13 mouse cellular contexts compared by ENCODE assay signal in the genomic region with DNA sequence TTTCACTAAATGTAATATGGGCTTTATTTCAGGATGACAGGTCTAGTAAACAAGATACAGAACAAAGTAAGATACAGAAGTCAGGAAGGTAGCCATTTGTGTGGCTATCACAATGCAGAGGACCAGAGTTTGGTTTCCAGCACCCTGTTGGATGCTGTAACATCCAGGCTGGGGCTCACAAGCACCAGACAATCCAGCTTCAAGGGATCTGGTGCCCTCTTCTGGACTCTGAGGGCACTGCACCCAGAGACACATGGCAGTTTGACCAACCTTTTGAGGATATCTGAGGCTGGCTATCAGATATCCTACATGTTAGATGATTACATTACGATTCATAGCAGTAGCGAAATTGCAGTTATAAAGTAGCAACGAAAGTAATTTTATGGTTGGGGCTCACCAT. TPM values are rescaled to one million over a fixed set of nuclear protein-coding genes. Genes with fewer than 3 reads are reported as not detected.
A peak's percentile ranks its signal among the peaks of the same experiment; 100 is the strongest.
DNase-seq lines count a peak whose midpoint lies in the region; ATAC-seq and TF ChIP-seq lines count a peak whose summit lies in the region.
"Had no signal": no experiment of that assay in that cellular context is flagged by ENCODE, and none has a peak within 500 bp of the region (broad histone marks: within the 10 kb centered on the region; RNA-seq: fewer than 3 reads in every experiment).

No protein-coding gene starts in this region.

- H3K4me1 ChIP-seq in midbrain, postnatal 0 days (ENCODE audit: insufficient read depth, low read length), result no peaks in the 10 kb centered on the region
- H3K4me1 ChIP-seq in midbrain, embryonic 15.5 days, result no peaks in the 10 kb centered on the region
- H3K4me1 ChIP-seq: kidney, embryonic 15.5 days; neural tube, embryonic 13.5 days had no signal

- H3K9me3 ChIP-seq in midbrain, postnatal 0 days (ENCODE audit: low read length), result peaks cover 6% of the 10 kb centered on the region; the same call in 1 of the 2 replicates
- no peaks in the 10 kb centered on the region for H3K9me3 ChIP-seq in midbrain, embryonic 15.5 days
- H3K9me3 ChIP-seq: kidney, embryonic 15.5 days; neural tube, embryonic 13.5 days had no signal

- H3K9ac ChIP-seq in midbrain, postnatal 0 days (replicated peaks; ENCODE audit: low read length, poor library complexity, severe bottlenecking), result no peak overlapping the region
- no peak overlapping the region for H3K9ac ChIP-seq in midbrain, embryonic 15.5 days
- H3K9ac ChIP-seq: kidney, embryonic 15.5 days; neural tube, embryonic 13.5 days had no signal

- no peak for ATAC-seq in midbrain, postnatal 0 days (ENCODE audit: low FRiP score)
- no peak for ATAC-seq in midbrain, embryonic 15.5 days (replicated peaks)

- H3K27me3 ChIP-seq in midbrain, postnatal 0 days (ENCODE audit: insufficient read depth, low read length), result no peaks in the 10 kb centered on the region
- H3K27me3 ChIP-seq in midbrain, embryonic 15.5 days (replicated peaks), result no peaks in the 10 kb centered on the region
- H3K27me3 ChIP-seq: kidney, embryonic 15.5 days; neural tube, embryonic 13.5 days had no signal

- no peak overlapping the region for H3K27ac ChIP-seq in gastrocnemius, adult 2 months
- no peak overlapping the region for H3K27ac ChIP-seq in midbrain, postnatal 0 days (ENCODE audit: low read depth, low read length)
- H3K27ac ChIP-seq in midbrain, embryonic 15.5 days, result no peak overlapping the region
- H3K27ac ChIP-seq: kidney, embryonic 15.5 days; macrophage; neural tube, embryonic 13.5 days had no signal

- peak; percentile 40; the same call in 1 of the 2 replicates for TF ChIP-seq CTCF in gastrocnemius, adult 2 months (IDR thresholded peaks at IDR 0.05)
- TF ChIP-seq CTCF in midbrain, postnatal 0 days (IDR thresholded peaks at IDR 0.05), result peak; percentile 38

- DNase-seq in gastrocnemius, adult 2 months, result no peak
- DNase-seq in gastrocnemius, postnatal 4 days (ENCODE audit: low spot score in 2 of 2), result no peak
- no peak for DNase-seq in midbrain, postnatal 0 days (ENCODE audit: low spot score)
- DNase-seq in R1 (ENCODE audit: low read depth, low spot score) (peak; percentile 66), MN1 (ENCODE audit: low spot score) (no peak)
- peak; percentile 54 for DNase-seq in naive thymus-derived CD4-positive, alpha-beta T cell, adult 2 months (ENCODE audit: low read depth)
- DNase-seq in adrenal gland, postnatal 36 days, result no peak
- DNase-seq: embryo, embryonic 11 days; heart, postnatal 10 days had no signal

- no peak overlapping the region for H3K4me3 ChIP-seq in gastrocnemius, adult 2 months
- H3K4me3 ChIP-seq in midbrain, postnatal 0 days (ENCODE audit: low read depth, low read length), result no peak overlapping the region
- H3K4me3 ChIP-seq in midbrain, embryonic 15.5 days, result no peak overlapping the region
- H3K4me3 ChIP-seq: kidney, embryonic 15.5 days; neural tube, embryonic 13.5 days had no signal

- H3K4me2 ChIP-seq in midbrain, postnatal 0 days (ENCODE audit: low read depth, low read length, poor library complexity, severe bottlenecking), result no peak overlapping the region
- no peak overlapping the region for H3K4me2 ChIP-seq in midbrain, embryonic 15.5 days
- H3K4me2 ChIP-seq: kidney, embryonic 15.5 days; neural tube, embryonic 13.5 days had no signal

- 0 out of 2 replicates have a peak, but pooled peaks cover 2% of the 10 kb centered on the region for H3K36me3 ChIP-seq in midbrain, postnatal 0 days (ENCODE audit: insufficient read depth, low read length)
- H3K36me3 ChIP-seq in midbrain, embryonic 15.5 days (replicated peaks), result no peaks in the 10 kb centered on the region

- intact Hi-C loops in gastrocnemius, adult 2 months (cut with DNase I), result loop anchor here (5.0 to 10.0 kb wide), 4 partner anchors 97 to 427 kb away; no protein-coding TSS in a partner anchor

- 95% methylated on average over 3 of the region's 3 CpGs for WGBS in midbrain, postnatal 0 days
- 96% methylated on average over 3 of the region's 3 CpGs for WGBS in midbrain, embryonic 15.5 days

RNA-seq across cellular contexts. Expression of gene Rexo2, which starts 14.8 kb away (rescaled TPM):
- 10 to 100 TPM; 66.0 to 68.1 TPM for total RNA-seq in gastrocnemius, adult 2 months (2021)
- 10 to 100 TPM; 56.4 TPM for total RNA-seq in gastrocnemius, postnatal 4 days (2021)
- total RNA-seq in midbrain, postnatal 0 days (2014; rRNA removed), result 53.8 and 64.0 TPM in 2 replicates
- 92.2 and 96.4 TPM in 2 replicates for polyA plus RNA-seq in midbrain, postnatal 0 days (2015; fragmentation: Nextera tagmentation; extraction: Ambion mirVana)
- polyA plus RNA-seq in midbrain, embryonic 15.5 days (2015; fragmentation: Nextera tagmentation; extraction: Ambion mirVana), result 100 and 102 TPM in 2 replicates
- total RNA-seq in adrenal gland, postnatal 36 days (2021), result 100 to 1,000 TPM; 131 TPM

RNA-seq across cellular contexts. Expression of gene Rbm7, which starts 29.4 kb away (rescaled TPM):
- total RNA-seq in gastrocnemius, adult 2 months (2021), result 10 to 100 TPM; 15.2 to 16.0 TPM
- 10 to 100 TPM; 31.9 to 32.9 TPM for total RNA-seq in gastrocnemius, postnatal 4 days (2021)
- 36.9 and 55.5 TPM in 2 replicates for total RNA-seq in midbrain, postnatal 0 days (2014; rRNA removed)
- 70.8 and 71.2 TPM in 2 replicates for polyA plus RNA-seq in midbrain, postnatal 0 days (2015; fragmentation: Nextera tagmentation; extraction: Ambion mirVana)
- 70.2 and 76.3 TPM in 2 replicates for polyA plus RNA-seq in midbrain, embryonic 15.5 days (2015; fragmentation: Nextera tagmentation; extraction: Ambion mirVana)
- total RNA-seq in adrenal gland, postnatal 36 days (2021), result 10 to 100 TPM; 72.7 to 80.7 TPM

RNA-seq across cellular contexts. Expression of gene Gm5617, which starts 29.6 kb away (rescaled TPM):
- 10 to 100 TPM in 1 of 2 experiments, 1 to 10 TPM in 1; 8.1 to 10.3 TPM for total RNA-seq in gastrocnemius, adult 2 months (2021)
- 10 to 100 TPM; 13.8 to 24.5 TPM for total RNA-seq in gastrocnemius, postnatal 4 days (2021)
- 13.4 and 19.0 TPM in 2 replicates for total RNA-seq in midbrain, postnatal 0 days (2014; rRNA removed)
- polyA plus RNA-seq in midbrain, postnatal 0 days (2015; fragmentation: Nextera tagmentation; extraction: Ambion mirVana), result 22.6 and 27.7 TPM in 2 replicates
- 18.7 and 20.8 TPM in 2 replicates for polyA plus RNA-seq in midbrain, embryonic 15.5 days (2015; fragmentation: Nextera tagmentation; extraction: Ambion mirVana)
- 10 to 100 TPM; 36.7 to 62.8 TPM for total RNA-seq in adrenal gland, postnatal 36 days (2021)

Comparison
In these comparisons a context has a peak if more than half of its experiments do, and no peak if none do; other contexts are left out.
1. DNase-seq: peak in R1 (single experiment) and naive thymus-derived CD4-positive, alpha-beta T cell, adult 2 months (single experiment); none in gastrocnemius, adult 2 months (single experiment), gastrocnemius, postnatal 4 days (0 of 2), midbrain, postnatal 0 days (single experiment), MN1 (single experiment) and adrenal gland, postnatal 36 days (0 of 2).